Mouse (Mus musculus) liver, embryonic 12.5 days (tissue): ENCODE results near the gene Stard13. TPM values are rescaled to one million over a fixed set of nuclear protein-coding genes. Genes with fewer than 3 reads are reported as not detected.

Source experiments
- ATAC-seq: fragments of 200-750 bp; cut with Nextera tagmentation; 2 replicates; pipeline ENCODE4 v1.8.0; 2017; ENCODE audit warnings: moderate number of reproducible peaks, mild to moderate bottlenecking, moderate library complexity
- H3K27ac ChIP-seq: fragments of 300-500 bp; sonication (generic); 2 replicates; pipeline ENCODE4 v1.5.1; 2016; ENCODE audit warnings: mild to moderate bottlenecking
- H3K27me3 ChIP-seq: fragments of 300-500 bp; sonication (generic); replicated peaks from 2 replicates; pipeline ENCODE4 v1.6.1; 2016; ENCODE audit warnings: mild to moderate bottlenecking, moderate library complexity
- H3K36me3 ChIP-seq: fragments of 300-500 bp; sonication (generic); 2 replicates; pipeline ENCODE4 v1.6.1; 2016; ENCODE audit warnings: mild to moderate bottlenecking, moderate library complexity
- H3K4me1 ChIP-seq: fragments of 300-500 bp; sonication (generic); 2 replicates; pipeline ENCODE4 v1.6.1; 2016
- H3K4me2 ChIP-seq: fragments of 300-500 bp; sonication (generic); 2 replicates; pipeline ENCODE4 v1.6.1; 2016; ENCODE audit warnings: mild to moderate bottlenecking, moderate library complexity
- H3K4me3 ChIP-seq: fragments of 300-500 bp; sonication (generic); 2 replicates; pipeline ENCODE4 v1.5.1; 2016; ENCODE audit warnings: mild to moderate bottlenecking, moderate library complexity
- H3K9ac ChIP-seq: fragments of 300-500 bp; sonication (generic); 2 replicates; pipeline ENCODE4 v1.6.1; 2016; ENCODE audit warnings: mild to moderate bottlenecking, moderate library complexity
- H3K9me3 ChIP-seq: fragments of 300-500 bp; sonication (generic); replicated peaks from 2 replicates; pipeline ENCODE4 v1.6.1; 2016; ENCODE audit warnings: mild to moderate bottlenecking, moderate library complexity
- WGBS: fragments of 180-500 bp; shearing (Covaris S2); methylation state at CpG from one replicate; pipeline ENCODE4 v1.1.7; 2016; ENCODE audit not compliant: insufficient replicate concordance; 5-methylcytosine and 5-hydroxymethylcytosine counted together
- polyA plus RNA-seq: library from polyadenylated mRNA; unstranded; fragments of >200 nt; fragmentation: Nextera tagmentation; extraction: Ambion mirVana; gene quantifications from 2 replicates; pipeline ENCODE4 v1.2.1, GENCODE M21; 2016

Stard13 gene
- polyA plus RNA-seq, 1 experiment from 2014 or later, result 1.3 TPM

GRCm38 (mm10) chr5:151151549-151151948 is 82.1 kb downstream of the Stard13 start:
- Histone ChIP-seq H3K36me3 (no peaks in the 10 kb centered on the region), H3K27me3 (no peaks in the 10 kb centered on the region), H3K27ac (no peak overlapping the region), H3K9ac (no peak overlapping the region), H3K4me1 (peaks cover 11% of the 10 kb centered on the region), H3K4me2 (no peak overlapping the region), H3K9me3 (no peaks in the 10 kb centered on the region), H3K4me3 (no peak overlapping the region)
- WGBS, result 77% methylated on average over 9 of the region's 9 CpGs
- ATAC-seq, result no peak

DNA sequence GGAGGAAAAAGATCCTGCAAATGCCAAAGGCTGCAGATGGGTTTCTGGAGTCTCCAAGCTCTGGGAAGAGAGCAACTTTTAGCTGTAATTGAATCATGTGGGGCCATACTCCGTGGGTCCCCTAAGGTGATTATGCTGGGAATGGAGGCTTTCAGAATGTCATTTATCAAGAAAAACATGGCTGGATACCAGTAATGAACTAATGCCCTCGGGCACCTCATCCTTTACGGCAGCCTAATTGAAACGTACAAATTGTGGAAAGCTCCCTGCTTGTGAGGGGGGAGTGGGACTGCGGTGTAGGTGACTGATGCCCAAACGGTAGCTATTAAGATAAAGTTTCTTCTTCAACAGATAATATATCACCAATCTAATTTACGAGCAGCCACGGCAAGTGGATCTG is 84.1 kb downstream of the Stard13 start:
- Histone ChIP-seq H3K27me3 (no peaks in the 10 kb centered on the region), H3K4me1 (peaks cover under 1% of the 10 kb centered on the region), H3K36me3 (no peaks in the 10 kb centered on the region), H3K4me2 (no peak overlapping the region), H3K9me3 (no peaks in the 10 kb centered on the region), H3K4me3 (no peak overlapping the region), H3K9ac (no peak overlapping the region), H3K27ac (no peak overlapping the region)
- no peak for ATAC-seq
- 68% methylated on average over 8 of the region's 8 CpGs for WGBS

DNA sequence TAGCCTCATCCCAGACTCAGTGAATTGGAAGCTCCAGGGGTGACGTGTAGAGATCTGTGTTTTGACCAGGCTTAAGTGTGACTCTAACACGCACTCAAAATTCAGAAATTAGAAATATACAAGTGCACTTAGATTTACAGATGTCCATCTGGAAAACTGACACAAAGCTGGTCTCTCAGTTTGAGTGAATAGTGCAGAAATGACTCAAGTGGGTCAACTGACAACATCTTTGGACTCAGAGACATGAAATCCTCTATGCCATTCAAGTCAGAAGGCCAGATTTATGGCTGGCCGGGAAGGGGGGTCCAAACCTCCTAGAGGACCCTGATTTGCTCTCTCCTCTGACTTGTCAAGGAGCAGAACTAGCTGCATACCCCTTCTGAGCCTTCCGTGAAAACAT is 85.6 kb downstream of the Stard13 start:
- Histone ChIP-seq H3K27ac (no peak overlapping the region), H3K9ac (no peak overlapping the region), H3K4me1 (peaks cover 4% of the 10 kb centered on the region; the same call in 1 of the 2 replicates), H3K4me2 (no peak overlapping the region), H3K4me3 (no peak overlapping the region), H3K36me3 (no peaks in the 10 kb centered on the region), H3K27me3 (no peaks in the 10 kb centered on the region), H3K9me3 (no peaks in the 10 kb centered on the region)
- WGBS, result 70% methylated on average over 4 of the region's 4 CpGs
- ATAC-seq, result no peak

GRCm38 (mm10) chr5:151145807-151146206 is 87.8 kb downstream of the Stard13 start:
- H3K4me2 ChIP-seq, result no peak overlapping the region
- H3K27ac ChIP-seq, result no peak overlapping the region
- H3K4me3 ChIP-seq, result no peak overlapping the region
- H3K36me3 ChIP-seq, result no peaks in the 10 kb centered on the region
- WGBS, result 62% methylated on average over 5 of the region's 5 CpGs
- peaks cover 18% of the 10 kb centered on the region for H3K4me1 ChIP-seq
- no peaks in the 10 kb centered on the region for H3K27me3 ChIP-seq
- no peak for ATAC-seq
- H3K9me3 ChIP-seq, result no peaks in the 10 kb centered on the region
- no peak overlapping the region for H3K9ac ChIP-seq

DNA sequence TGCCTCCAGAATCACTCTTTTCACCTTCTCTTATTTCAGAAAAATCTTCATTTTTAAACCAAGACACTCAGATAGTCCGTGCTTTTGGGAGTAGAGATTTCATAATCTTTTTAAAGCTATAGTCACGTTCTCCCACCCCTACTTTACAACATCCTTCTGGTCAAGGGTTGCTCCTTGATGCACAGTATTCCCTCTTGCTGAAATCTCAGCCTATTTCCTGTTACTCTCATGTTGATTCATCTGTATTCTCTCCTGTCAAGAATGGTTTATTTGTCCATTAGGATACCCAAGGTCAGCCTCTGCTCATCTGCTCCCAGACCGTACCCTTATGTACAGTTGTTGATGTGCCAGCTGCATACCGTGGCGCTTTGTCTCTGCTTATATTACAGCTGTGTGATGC is 89.7 kb downstream of the Stard13 start:
- Histone ChIP-seq H3K4me3 (no peak overlapping the region), H3K27ac (no peak overlapping the region), H3K9ac (no peak overlapping the region), H3K27me3 (no peaks in the 10 kb centered on the region), H3K9me3 (no peaks in the 10 kb centered on the region), H3K4me1 (peaks cover 18% of the 10 kb centered on the region), H3K36me3 (no peaks in the 10 kb centered on the region), H3K4me2 (no peak overlapping the region)
- 73% methylated on average over 5 of the region's 5 CpGs for WGBS
- no peak for ATAC-seq

DNA sequence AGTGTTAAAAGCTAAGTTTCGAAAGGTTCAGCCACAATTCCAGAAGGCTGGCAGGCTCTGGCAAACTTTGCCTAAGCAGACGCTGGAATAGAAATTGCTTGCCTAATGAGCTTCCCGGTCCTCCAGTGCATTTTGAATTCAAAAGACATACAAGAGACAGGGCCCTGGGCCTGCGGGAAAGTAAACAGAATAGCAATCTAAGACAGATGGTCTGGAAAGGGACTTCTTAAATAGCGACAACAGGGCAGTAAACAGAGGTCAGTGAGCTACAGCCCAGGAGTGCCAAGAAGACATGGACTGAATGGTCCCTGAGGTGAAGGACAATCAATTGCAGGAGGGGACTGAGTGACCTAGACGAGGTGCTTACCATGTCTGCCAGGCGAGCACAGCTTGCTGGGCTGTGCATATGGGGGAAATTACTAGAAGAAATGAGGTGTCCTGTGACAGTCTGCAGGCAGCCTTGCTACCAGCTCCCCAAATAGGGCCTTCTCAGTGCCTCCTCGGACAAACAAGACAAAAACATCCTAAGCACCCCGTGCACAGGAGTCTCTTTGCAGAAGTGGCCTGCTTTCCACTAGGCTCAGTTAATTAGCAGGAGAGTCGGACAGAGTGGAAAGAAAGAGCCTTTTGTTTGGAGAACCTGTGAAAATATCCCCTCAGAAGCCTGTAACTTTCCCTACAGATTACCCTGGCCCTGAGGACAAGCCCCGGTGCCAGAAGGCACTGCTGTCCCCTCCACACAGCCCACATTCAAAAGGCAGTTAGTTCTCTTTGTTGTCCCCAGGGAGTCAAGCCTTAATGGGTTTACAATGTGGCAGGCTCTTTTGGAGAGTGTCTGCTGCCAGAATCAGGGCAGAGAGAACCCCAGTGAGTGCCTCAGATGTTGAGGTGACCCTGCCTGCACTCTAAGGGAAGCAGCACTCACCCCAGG is 90.7 kb downstream of the Stard13 start:
- H3K27ac ChIP-seq, result 0 out of 2 replicates have a peak overlapping the region, but pooled peaks have one; percentile 25
- H3K4me3 ChIP-seq, result no peak overlapping the region
- H3K9ac ChIP-seq, result no peak overlapping the region

GRCm38 (mm10) chr5:151142241-151142640 is 91.4 kb downstream of the Stard13 start:
- no peak for ATAC-seq
- H3K4me2 ChIP-seq, result no peak overlapping the region
- no peak overlapping the region for H3K27ac ChIP-seq
- WGBS, result 40% methylated on average over 5 of the region's 5 CpGs
- peaks cover 18% of the 10 kb centered on the region for H3K4me1 ChIP-seq
- H3K27me3 ChIP-seq, result no peaks in the 10 kb centered on the region
- H3K4me3 ChIP-seq, result no peak overlapping the region
- no peak overlapping the region for H3K9ac ChIP-seq
- no peaks in the 10 kb centered on the region for H3K9me3 ChIP-seq
- H3K36me3 ChIP-seq, result no peaks in the 10 kb centered on the region

More for the DNA sequence above, 90.7 kb downstream of the Stard13 start:
- H3K4me1 ChIP-seq, result peaks cover 18% of the 10 kb centered on the region
- no peak for ATAC-seq
- H3K4me2 ChIP-seq, result no peak overlapping the region
- H3K36me3 ChIP-seq, result no peaks in the 10 kb centered on the region
- 45% methylated on average over 11 of the region's 11 CpGs for WGBS
- no peaks in the 10 kb centered on the region for H3K27me3 ChIP-seq
- no peaks in the 10 kb centered on the region for H3K9me3 ChIP-seq

GRCm38 (mm10) chr5:151137901-151138300 is 95.7 kb downstream of the Stard13 start:
- no peaks in the 10 kb centered on the region for H3K36me3 ChIP-seq
- no peak overlapping the region for H3K27ac ChIP-seq
- ATAC-seq, result peak; percentile 31; the same call in 1 of the 2 replicates
- no peak overlapping the region for H3K9ac ChIP-seq
- H3K4me2 ChIP-seq, result no peak overlapping the region
- no peak overlapping the region for H3K4me3 ChIP-seq
- H3K4me1 ChIP-seq, result peaks cover 27% of the 10 kb centered on the region
- no peaks in the 10 kb centered on the region for H3K27me3 ChIP-seq
- 50% methylated on average over 5 of the region's 5 CpGs for WGBS
- H3K9me3 ChIP-seq, result no peaks in the 10 kb centered on the region

DNA sequence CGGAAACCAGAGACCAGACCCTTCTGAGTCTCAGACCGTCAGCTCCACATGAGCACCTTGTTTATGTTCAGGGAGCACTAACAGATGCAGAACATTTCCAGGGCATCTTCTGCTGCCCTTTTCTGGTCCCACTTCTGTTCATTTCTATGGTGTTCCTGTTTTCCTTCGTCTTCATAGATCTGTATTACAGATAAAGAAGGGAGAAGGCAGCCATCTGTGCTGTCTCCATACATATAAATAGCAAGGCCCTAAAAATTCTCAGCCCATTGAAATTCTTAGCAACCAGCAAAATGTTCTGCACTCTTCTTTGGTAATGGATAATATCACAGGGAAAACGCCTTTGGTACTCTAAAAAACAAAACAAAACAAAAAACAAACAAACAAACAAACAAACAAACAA is 96.3 kb downstream of the Stard13 start:
- no peaks in the 10 kb centered on the region for H3K9me3 ChIP-seq
- H3K27ac ChIP-seq, result no peak overlapping the region
- H3K4me1 ChIP-seq, result peaks cover 24% of the 10 kb centered on the region
- H3K4me2 ChIP-seq, result no peak overlapping the region
- no peak overlapping the region for H3K9ac ChIP-seq
- ATAC-seq, result no peak
- H3K36me3 ChIP-seq, result no peaks in the 10 kb centered on the region
- H3K4me3 ChIP-seq, result no peak overlapping the region
- WGBS, result 62% methylated on average over 4 of the region's 4 CpGs
- H3K27me3 ChIP-seq, result no peaks in the 10 kb centered on the region

- Histone ChIP-seq H3K9ac (no peak overlapping the region), H3K27me3 (no peaks in the 10 kb centered on the region), H3K4me2 (no peak overlapping the region), H3K9me3 (no peaks in the 10 kb centered on the region), H3K27ac (no peak overlapping the region), H3K36me3 (no peaks in the 10 kb centered on the region), H3K4me3 (no peak overlapping the region), H3K4me1 (peaks cover 15% of the 10 kb centered on the region)
- 26% methylated on average over 6 of the region's 6 CpGs for WGBS
- peak; percentile 74 for ATAC-seq
These were observed 97.7 kb downstream of the Stard13 start for GRCm38 (mm10) chr5:151135965-151136364.

GRCm38 (mm10) chr5:151135078-151135826 is 98.4 kb downstream of the Stard13 start:
- Histone ChIP-seq H3K27ac (no peak overlapping the region), H3K9me3 (no peaks in the 10 kb centered on the region), H3K4me2 (no peak overlapping the region), H3K4me1 (peaks cover 15% of the 10 kb centered on the region), H3K27me3 (no peaks in the 10 kb centered on the region), H3K4me3 (no peak overlapping the region), H3K9ac (no peak overlapping the region), H3K36me3 (no peaks in the 10 kb centered on the region)
- ATAC-seq, result 0 out of 2 replicates have a peak, but pooled peaks have one; percentile 40
- 79% methylated on average over 8 of the region's 8 CpGs for WGBS

DNA sequence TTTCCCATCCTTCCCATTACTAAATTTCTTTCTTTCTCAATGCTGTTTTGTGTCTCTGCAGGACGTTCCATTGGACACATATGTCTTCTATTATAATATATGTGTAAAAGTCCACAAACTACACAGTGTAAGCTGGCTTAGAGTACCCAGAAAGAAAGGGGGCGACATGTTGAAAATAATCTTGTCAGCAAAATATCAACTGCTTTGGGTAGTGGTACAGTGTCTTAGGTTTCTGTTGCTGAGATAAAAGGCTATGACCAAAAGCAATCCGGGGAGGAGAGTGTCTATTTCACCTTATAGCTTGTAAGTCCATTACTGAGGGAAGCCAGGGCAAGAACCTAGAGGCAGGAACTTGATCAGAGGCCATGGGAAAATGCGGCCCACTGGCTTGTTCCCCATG is 99.4 kb downstream of the Stard13 start:
- no peaks in the 10 kb centered on the region for H3K9me3 ChIP-seq
- no peak for ATAC-seq
- no peak overlapping the region for H3K9ac ChIP-seq
- no peaks in the 10 kb centered on the region for H3K36me3 ChIP-seq
- H3K27ac ChIP-seq, result no peak overlapping the region
- H3K4me3 ChIP-seq, result no peak overlapping the region
- no peaks in the 10 kb centered on the region for H3K27me3 ChIP-seq
- H3K4me2 ChIP-seq, result no peak overlapping the region
- 80% methylated on average over 4 of the region's 4 CpGs for WGBS
- H3K4me1 ChIP-seq, result peaks cover 15% of the 10 kb centered on the region
